Mouse (Mus musculus) thymus, adult 2 months (tissue): ENCODE measurements at regions not wholly inside any gene's neighbourhood (a gene's known extent, or its start where the extent isn't known, plus 50 kb on each side); places are given as distances from the start of the nearest gene placed in this dataset.

Source experiments
- DNase-seq: peaks from one replicate; pipeline ENCODE4 v3.0.0; 2021
- H3K27ac ChIP-seq: fragments of 200-500 bp; 2 replicates; pipeline ENCODE4 v1.5.1; 2012; ENCODE audit warnings: low read length, control low read depth; ENCODE audit not compliant: control insufficient read depth, insufficient read depth
- H3K27me3 ChIP-seq: fragments of 200-500 bp; 2 replicates; pipeline ENCODE4 v1.6.1; 2012; ENCODE audit warnings: mild to moderate bottlenecking, low read length, moderate library complexity, mixed read lengths; ENCODE audit not compliant: control insufficient read depth, insufficient read depth
- H3K36me3 ChIP-seq: fragments of 200-500 bp; 2 replicates; pipeline ENCODE4 v1.6.1; 2012; ENCODE audit warnings: mild to moderate bottlenecking, low read length, moderate library complexity; ENCODE audit not compliant: control insufficient read depth, insufficient read depth
- H3K4me1 ChIP-seq: fragments of 200-500 bp; replicated peaks from 2 replicates; pipeline ENCODE4 v1.6.1; 2012; ENCODE audit warnings: low read length; ENCODE audit not compliant: control insufficient read depth, insufficient read depth
- H3K4me3 ChIP-seq: fragments of 200-500 bp; 2 replicates; pipeline ENCODE4 v1.5.1; 2012; ENCODE audit warnings: mild to moderate bottlenecking, low read length, control low read depth, moderate library complexity; ENCODE audit not compliant: control insufficient read depth, insufficient read depth
- CTCF ChIP-seq: fragments of 200-500 bp; IDR thresholded peaks from 2 replicates; pipeline ENCODE4 v1.5.1; 2012; ENCODE audit warnings: mild to moderate bottlenecking, control low read depth, low read length, moderate library complexity, borderline replicate concordance; ENCODE audit not compliant: control insufficient read depth, poor library complexity, insufficient read depth; ENCODE audit errors: extremely low read depth
- POLR2A ChIP-seq: fragments of 200-500 bp; IDR thresholded peaks from 2 replicates; pipeline ENCODE4 v1.6.1; 2012; ENCODE audit warnings: mild to moderate bottlenecking, low read length, control low read depth, moderate library complexity; ENCODE audit not compliant: control insufficient read depth, poor library complexity, insufficient read depth; ENCODE audit errors: extremely low read depth
- whole genome bisulfite sequencing: fragments of 180-500 bp; shearing (Covaris S2); methylation state at CpG from one replicate; pipeline ENCODE4 v1.1.7; 2018; 5-methylcytosine and 5-hydroxymethylcytosine counted together

- H3K4me3 ChIP-seq: no peak overlapping the region
- TF ChIP-seq POLR2A (no peak), CTCF (no peak)
- 63% methylated on average over 4 of the region's 4 CpGs for WGBS
- DNase-seq: no peak
- H3K4me1 ChIP-seq: no peaks in the 10 kb centered on the region
- H3K27me3 ChIP-seq: no peaks in the 10 kb centered on the region
- no peaks in the 10 kb centered on the region for H3K36me3 ChIP-seq
- no peak overlapping the region for H3K27ac ChIP-seq
Measured at GRCm38 (mm10) chr4:56264626-56265025, 475.2 kb upstream of the Gm26657 start.

GRCm38 (mm10) chr4:56263822-56264221, 476.0 kb upstream of the Gm26657 start:
- H3K4me3 ChIP-seq: no peak overlapping the region
- no peaks in the 10 kb centered on the region for H3K4me1 ChIP-seq
- no peaks in the 10 kb centered on the region for H3K27me3 ChIP-seq
- TF ChIP-seq POLR2A (no peak), CTCF (no peak)
- no peak for DNase-seq
- no peak overlapping the region for H3K27ac ChIP-seq
- H3K36me3 ChIP-seq: no peaks in the 10 kb centered on the region

GRCm38 (mm10) chr4:56262589-56262988, 477.3 kb upstream of the Gm26657 start:
- DNase-seq: no peak
- no peak for TF ChIP-seq POLR2A
- TF ChIP-seq CTCF: no peak
- Histone ChIP-seq H3K4me1 (no peaks in the 10 kb centered on the region), H3K36me3 (no peaks in the 10 kb centered on the region), H3K4me3 (no peak overlapping the region), H3K27ac (no peak overlapping the region), H3K27me3 (no peaks in the 10 kb centered on the region)
- 84% methylated on average over 1 of the region's 1 CpGs for WGBS

GRCm38 (mm10) chr4:56261992-56262391, 477.9 kb upstream of the Gm26657 start:
- Histone ChIP-seq H3K27ac (no peak overlapping the region), H3K4me1 (no peaks in the 10 kb centered on the region), H3K4me3 (no peak overlapping the region), H3K36me3 (no peaks in the 10 kb centered on the region), H3K27me3 (no peaks in the 10 kb centered on the region)
- DNase-seq: no peak
- no peak for TF ChIP-seq POLR2A
- no peak for TF ChIP-seq CTCF
- 31% methylated on average over 5 of the region's 5 CpGs for WGBS

- 21% methylated on average over 1 of the region's 1 CpGs for WGBS
- no peaks in the 10 kb centered on the region for H3K4me1 ChIP-seq
- no peak overlapping the region for H3K4me3 ChIP-seq
- no peaks in the 10 kb centered on the region for H3K27me3 ChIP-seq
- H3K36me3 ChIP-seq: no peaks in the 10 kb centered on the region
- DNase-seq: no peak
- H3K27ac ChIP-seq: no peak overlapping the region
- TF ChIP-seq CTCF (no peak), POLR2A (no peak)
Measured at GRCm38 (mm10) chr4:56252375-56252774, 487.5 kb upstream of the Gm26657 start.

- Histone ChIP-seq H3K4me1 (no peaks in the 10 kb centered on the region), H3K27ac (no peak overlapping the region), H3K27me3 (no peaks in the 10 kb centered on the region), H3K4me3 (no peak overlapping the region), H3K36me3 (no peaks in the 10 kb centered on the region)
- DNase-seq: no peak
- TF ChIP-seq POLR2A (no peak), CTCF (no peak)
- WGBS: 85% methylated on average over 2 of the region's 2 CpGs
Measured at GRCm38 (mm10) chr4:56251766-56252165, 488.1 kb upstream of the Gm26657 start.

GRCm38 (mm10) chr4:56250611-56251010, 489.3 kb upstream of the Gm26657 start:
- no peak overlapping the region for H3K4me3 ChIP-seq
- no peaks in the 10 kb centered on the region for H3K27me3 ChIP-seq
- no peak overlapping the region for H3K27ac ChIP-seq
- H3K36me3 ChIP-seq: no peaks in the 10 kb centered on the region
- no peaks in the 10 kb centered on the region for H3K4me1 ChIP-seq
- TF ChIP-seq CTCF (no peak), POLR2A (no peak)
- 90% methylated on average over 2 of the region's 2 CpGs for WGBS
- no peak for DNase-seq
